Mouse (Mus musculus) adrenal gland, postnatal 14 days (tissue): ENCODE data around the gene Susd4. TPM values are rescaled to one million over a fixed set of nuclear protein-coding genes. Genes with fewer than 3 reads are reported as not detected.

Experiments
- DNase-seq: peaks from one replicate; pipeline ENCODE4 v3.0.0; 2021; ENCODE audit warnings: mixed read lengths
- long read RNA-seq, 2 experiments: library from polyadenylated mRNA; stranded (forward); transcript quantifications; one replicate each; pipeline ENCODE4 v2.0.0; 2021
- total RNA-seq: library from RNA; stranded (reverse); gene quantifications from 2 replicates; pipeline ENCODE4 v1.2.3, GENCODE M21; 2021

Gene Susd4
- 2.0 and 2.5 TPM in 2 replicates for total RNA-seq
- long read RNA-seq, experiment 1: 0 reads
- long read RNA-seq, experiment 2: 0 reads

- DNase-seq: peak; percentile 74
These were observed at the start of gene Susd4 for GRCm38 (mm10) chr1:182763716-182764461. TSS of gene Susd4 (plus strand) at chr1:182763860.

GRCm38 (mm10) chr1:182714236-182714935 is 49.3 kb upstream of the Susd4 start:
- DNase-seq: no peak

GRCm38 (mm10) chr1:182727541-182727940 is 36.1 kb upstream of the Susd4 start:
- DNase-seq: no peak

GRCm38 (mm10) chr1:182729002-182729401 is 34.7 kb upstream of the Susd4 start:
- no peak for DNase-seq

GRCm38 (mm10) chr1:182732695-182733094 is 31.0 kb upstream of the Susd4 start:
- DNase-seq: no peak

GRCm38 (mm10) chr1:182735891-182736290 is 27.8 kb upstream of the Susd4 start:
- no peak for DNase-seq

GRCm38 (mm10) chr1:182747081-182747480 is 16.6 kb upstream of the Susd4 start:
- DNase-seq: no peak

GRCm38 (mm10) chr1:182747834-182748233 is 15.8 kb upstream of the Susd4 start:
- no peak for DNase-seq

- DNase-seq: no peak
These were observed 14.6 kb upstream of the Susd4 start, which contains the start of gene Ccdc185 for GRCm38 (mm10) chr1:182749080-182749479. TSS of gene Ccdc185 (minus strand) at chr1:182749180.

- DNase-seq: no peak
These were observed 12.4 kb upstream of the Susd4 start for GRCm38 (mm10) chr1:182751301-182751700.

GRCm38 (mm10) chr1:182753694-182754093 is 10.0 kb upstream of the Susd4 start:
- no peak for DNase-seq

- no peak for DNase-seq
These were observed 8.8 kb upstream of the Susd4 start for GRCm38 (mm10) chr1:182754865-182755264.

GRCm38 (mm10) chr1:182758783-182759182 is 4.9 kb upstream of the Susd4 start:
- no peak for DNase-seq

GRCm38 (mm10) chr1:182763191-182763715 is 407 bp upstream of the Susd4 start:
- DNase-seq: no peak

- DNase-seq: no peak
These were observed 1.1 kb downstream of the Susd4 start for GRCm38 (mm10) chr1:182764541-182765281.

GRCm38 (mm10) chr1:182775576-182775975 is 11.9 kb downstream of the Susd4 start:
- no peak for DNase-seq

GRCm38 (mm10) chr1:182776749-182777410 is 13.2 kb downstream of the Susd4 start:
- no peak for DNase-seq

- no peak for DNase-seq
These were observed 14.6 kb downstream of the Susd4 start for GRCm38 (mm10) chr1:182778225-182778624.

GRCm38 (mm10) chr1:182779024-182779520 is 15.4 kb downstream of the Susd4 start:
- DNase-seq: no peak

GRCm38 (mm10) chr1:182783774-182784173 is 20.1 kb downstream of the Susd4 start:
- no peak for DNase-seq

- peak; percentile 39 for DNase-seq
These were observed 21.1 kb downstream of the Susd4 start for GRCm38 (mm10) chr1:182784784-182785183.

GRCm38 (mm10) chr1:182785504-182785903 is 21.8 kb downstream of the Susd4 start:
- DNase-seq: no peak
